Mouse (Mus musculus) C2C12 (cell line): ENCODE data around the gene Gpat2.

Experiments used
- CEBPB ChIP-seq: IDR thresholded peaks from one replicate; pipeline ENCODE4 v1.6.1; 2011; ENCODE audit warnings: low read depth, mild to moderate bottlenecking, control low read depth, moderate library complexity
- CTCF ChIP-seq: IDR thresholded peaks from one replicate; pipeline ENCODE4 v1.5.1; 2011; ENCODE audit not compliant: control insufficient read depth, insufficient read depth, insufficient read length
- MAX ChIP-seq: IDR thresholded peaks from one replicate; pipeline ENCODE4 v1.6.1; 2011; ENCODE audit warnings: mild to moderate bottlenecking, control low read depth
- MYOD1 ChIP-seq: IDR thresholded peaks from one replicate; pipeline ENCODE4 v1.6.1; 2011; ENCODE audit warnings: low read depth; ENCODE audit not compliant: control insufficient read depth, insufficient read length
- USF1 ChIP-seq: IDR thresholded peaks from one replicate; pipeline ENCODE4 v1.6.1; 2011; ENCODE audit warnings: low read depth, mild to moderate bottlenecking, control low read depth, moderate library complexity

DNA sequence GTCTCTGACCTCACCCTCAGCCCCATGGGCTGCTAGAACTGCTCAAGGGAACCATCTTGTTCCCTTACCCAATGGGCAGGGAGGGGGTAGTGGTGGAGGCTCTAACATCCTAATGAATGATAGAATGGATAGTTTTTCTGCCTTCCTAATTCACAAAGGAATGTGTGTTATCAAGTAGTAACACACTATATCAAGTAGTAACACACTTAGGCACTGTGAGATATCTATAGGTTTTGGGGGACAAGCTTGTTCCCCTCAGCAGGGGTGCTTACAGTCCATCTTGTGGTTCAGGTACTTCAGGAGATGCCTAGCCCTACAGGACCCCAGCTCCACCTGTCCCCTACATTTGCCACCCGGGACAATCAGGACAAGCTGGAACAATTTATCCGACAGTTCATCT lies 10.6 kb downstream of the Gpat2 start:
- TF ChIP-seq CTCF = no peak
- TF ChIP-seq MYOD1 = no peak
- TF ChIP-seq MAX = no peak
- TF ChIP-seq USF1 = no peak
- TF ChIP-seq CEBPB = no peak
